Mouse (Mus musculus): ENCODE measurements around the gene Nhs.
A peak's percentile ranks its signal among the peaks of the same experiment; 100 is the strongest.

Gene Nhs

DNA sequence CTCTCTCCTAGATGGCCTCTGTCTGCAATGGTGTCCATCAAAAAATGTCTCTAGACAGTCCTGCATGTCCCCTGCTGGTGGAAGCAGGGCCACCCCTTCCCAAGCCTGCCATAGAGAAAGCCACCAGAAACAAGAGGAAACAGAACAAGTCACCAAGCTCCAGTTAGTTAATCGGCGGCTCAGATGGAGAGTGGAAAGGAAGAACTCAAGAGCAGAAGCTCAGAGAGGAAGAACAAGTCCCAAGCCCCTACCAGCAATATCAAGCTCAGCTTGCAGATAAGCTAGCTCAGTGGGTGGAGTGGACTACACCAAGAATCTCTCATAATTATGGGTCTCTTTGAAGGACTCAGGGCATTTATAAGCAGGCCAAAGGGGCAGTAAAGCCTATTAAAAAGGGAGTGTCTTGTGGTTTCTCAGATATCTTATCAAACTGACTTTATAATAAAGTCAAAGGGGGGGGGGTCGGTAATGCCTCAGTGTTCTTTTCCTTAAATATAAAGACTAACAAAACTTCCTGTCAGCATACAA lies 139.4 kb downstream of the Nhs start:
- no peak for DNase-seq (ENCODE audit: low spot score in 2 of 2)

DNA sequence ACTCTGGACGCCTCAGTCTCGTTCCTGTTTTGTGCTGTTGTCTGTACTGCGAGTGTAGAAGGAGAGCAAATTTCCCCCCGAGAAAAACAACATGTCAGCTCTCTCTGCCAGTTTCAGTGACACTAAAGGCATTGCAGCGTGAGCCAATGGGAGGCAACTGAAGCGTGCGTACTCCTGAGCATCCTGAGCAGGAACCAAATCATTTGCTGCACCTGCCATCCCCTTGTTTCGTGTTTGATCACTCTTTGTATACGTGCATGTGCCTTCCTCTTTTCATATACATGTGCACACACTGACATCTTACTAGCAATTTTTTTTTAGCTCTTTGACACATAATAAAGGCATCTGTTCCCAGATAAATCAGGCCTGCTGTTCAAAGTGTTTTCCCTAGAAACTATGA lies 142.1 kb downstream of the Nhs start:
- DNase-seq (ENCODE audit: low spot score in 2 of 2) = no peak

GRCm38 (mm10) chrX:162012570-162012969 lies 147.0 kb downstream of the Nhs start:
- no peak for DNase-seq (ENCODE audit: low spot score in 2 of 2)

DNA sequence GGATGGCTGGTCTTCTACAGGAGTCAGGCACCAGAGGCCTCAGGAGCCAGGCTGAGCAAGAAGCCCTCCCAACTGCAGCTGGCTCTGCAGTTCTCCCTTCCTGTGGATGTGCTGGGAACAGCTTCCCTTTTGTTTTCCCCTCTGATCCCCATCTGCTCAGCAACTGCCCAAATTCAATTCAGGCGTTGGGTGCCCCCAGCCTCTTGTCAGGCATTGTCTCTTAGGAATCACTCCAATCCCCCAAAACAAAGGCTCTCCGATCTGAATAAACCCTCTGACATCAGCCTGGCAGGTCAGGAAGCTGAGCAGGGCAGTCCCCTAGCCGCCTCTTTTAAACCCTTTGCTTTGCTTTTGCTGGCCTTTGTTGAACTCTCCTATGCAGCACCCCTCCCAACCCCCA lies 149.7 kb downstream of the Nhs start:
- no peak for DNase-seq (ENCODE audit: low spot score in 2 of 2)

GRCm38 (mm10) chrX:162003818-162004217 lies 155.7 kb downstream of the Nhs start:
- no peak for DNase-seq (ENCODE audit: low spot score in 2 of 2)

DNA sequence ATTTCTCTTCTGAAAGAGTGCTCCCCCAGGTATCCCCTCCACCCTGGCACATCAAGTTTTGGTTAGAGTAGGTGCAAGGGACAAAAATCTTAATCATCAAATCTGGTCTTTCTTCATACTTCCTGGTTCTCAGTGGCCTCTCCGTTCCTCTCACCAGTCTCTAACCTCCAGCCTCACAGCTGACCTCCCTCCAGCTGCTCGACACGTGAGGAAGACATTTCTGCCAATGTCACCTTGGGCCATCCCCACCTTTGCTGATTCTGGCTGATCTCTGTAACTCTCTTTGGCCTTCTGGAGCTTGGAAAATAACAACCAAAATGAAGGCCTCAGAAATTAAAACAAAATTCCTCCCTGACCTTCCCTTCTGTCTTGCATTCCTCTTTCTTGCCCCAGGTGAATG lies 160.7 kb downstream of the Nhs start:
- no peak for DNase-seq (ENCODE audit: low spot score in 2 of 2)

DNA sequence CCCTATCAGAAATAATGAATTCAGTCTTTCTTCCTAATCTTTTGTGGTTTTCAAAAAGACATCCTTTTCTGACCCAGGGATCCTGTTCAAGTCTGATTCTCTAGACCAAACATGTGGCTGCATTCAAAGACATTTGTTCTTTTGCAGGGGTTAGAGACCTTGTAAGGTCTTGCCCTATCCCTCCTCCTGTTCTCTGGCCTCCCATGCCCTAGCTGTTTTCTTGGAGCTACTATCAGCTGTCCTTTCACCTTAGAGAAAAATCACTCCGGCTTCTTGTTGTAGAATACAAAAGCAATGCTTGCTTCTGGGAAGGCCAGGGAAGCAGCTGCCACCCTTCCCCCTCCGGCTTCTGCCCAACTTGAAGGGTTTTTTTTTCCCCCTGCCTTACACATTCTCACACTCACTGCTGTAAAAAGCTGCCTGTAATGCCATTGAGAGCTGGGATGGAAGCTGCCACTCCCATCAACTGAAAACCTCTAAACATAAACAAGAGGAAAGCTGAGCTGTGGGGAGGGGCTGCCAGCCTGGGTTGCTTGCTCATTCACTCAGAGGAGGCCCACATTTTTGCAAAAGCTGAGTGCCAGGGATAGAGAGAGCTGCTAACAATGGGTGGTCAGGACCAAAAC lies 162.2 kb downstream of the Nhs start:
- no peak for DNase-seq (ENCODE audit: low spot score in 2 of 2)

DNA sequence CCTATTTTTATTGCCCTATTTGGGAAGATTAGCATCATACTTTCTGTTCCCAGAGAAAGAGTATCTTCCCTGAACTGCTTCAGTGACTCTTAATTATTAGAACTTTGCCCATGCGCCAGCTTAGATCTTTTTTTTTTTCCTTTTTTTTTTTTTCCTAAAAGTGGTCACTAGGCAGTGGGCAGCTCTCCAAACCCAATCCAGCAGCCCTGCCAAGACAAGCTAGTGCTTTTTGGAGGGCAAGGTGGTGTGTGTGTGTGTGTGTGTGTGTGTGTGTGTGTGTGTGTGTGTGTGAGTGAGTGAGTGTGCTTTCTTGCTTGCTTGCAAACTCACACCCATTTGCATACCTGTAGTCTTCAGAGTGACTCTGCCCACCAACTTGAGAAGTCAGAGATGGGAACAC lies 169.4 kb downstream of the Nhs start:
- no peak for DNase-seq (ENCODE audit: low spot score in 2 of 2)

DNA sequence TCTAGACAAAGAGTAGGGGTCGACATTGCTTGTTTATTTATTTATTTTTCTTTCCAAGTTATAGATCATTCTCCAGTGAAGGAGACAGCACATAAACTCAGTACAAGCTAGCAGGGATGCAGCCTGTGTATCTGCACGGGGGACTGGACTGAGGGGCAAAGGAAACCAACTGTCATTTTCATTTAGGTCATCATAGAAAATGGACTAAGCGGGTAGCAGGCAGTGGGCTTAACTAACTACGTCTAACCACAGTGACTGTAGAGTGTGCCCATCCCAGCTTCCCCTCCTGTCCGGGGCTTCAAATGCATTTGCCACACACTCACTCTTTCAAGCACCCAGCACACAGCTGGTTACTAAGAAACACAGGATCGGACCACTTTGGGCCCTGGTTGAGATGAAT lies 174.6 kb downstream of the Nhs start:
- no peak for DNase-seq (ENCODE audit: low spot score in 2 of 2)

DNA sequence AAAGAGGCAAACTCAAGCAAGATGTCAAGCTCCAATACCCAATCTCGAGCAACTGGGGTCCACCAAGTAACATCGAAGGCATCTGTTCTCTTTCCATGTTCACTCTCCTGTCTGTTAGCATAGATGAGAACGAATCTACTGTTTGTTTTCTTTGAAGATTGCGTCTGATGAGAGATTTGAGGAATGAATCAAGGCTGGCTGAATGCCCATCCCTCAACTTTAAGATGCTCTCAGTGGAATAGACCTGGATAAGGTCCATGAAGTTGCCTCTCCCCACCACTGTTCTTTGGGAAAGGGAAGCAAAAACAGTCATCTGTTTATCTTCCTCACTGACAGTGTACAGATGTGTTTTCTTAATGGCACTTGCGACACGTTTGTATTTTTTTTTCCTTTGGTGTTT lies 178.1 kb downstream of the Nhs start:
- DNase-seq (ENCODE audit: low spot score in 2 of 2) = no peak

DNA sequence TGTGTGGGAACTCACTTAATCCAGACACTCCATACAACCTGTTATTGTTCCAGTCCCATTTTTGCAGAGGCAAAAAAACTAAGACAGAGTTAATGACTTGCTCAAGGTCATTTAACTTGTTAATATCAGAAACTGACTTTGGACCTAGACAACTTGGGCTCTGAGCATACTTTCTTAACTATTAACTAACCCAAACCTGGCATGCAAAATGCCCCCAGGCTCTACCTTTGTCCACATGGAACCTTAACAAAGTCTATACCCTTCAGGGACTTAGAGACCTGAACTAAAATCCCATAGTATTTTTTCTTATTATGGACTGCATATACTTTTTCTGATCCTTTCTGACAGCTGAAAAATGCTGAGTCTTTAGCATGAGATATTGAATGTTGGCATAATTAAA lies 179.6 kb downstream of the Nhs start:
- no peak for DNase-seq (ENCODE audit: low spot score in 2 of 2)

- DNase-seq (ENCODE audit: low spot score in 2 of 2) = no peak
These were observed 182.2 kb downstream of the Nhs start for GRCm38 (mm10) chrX:161977236-161977841.

GRCm38 (mm10) chrX:161976376-161976775 lies 183.2 kb downstream of the Nhs start:
- DNase-seq (ENCODE audit: low spot score in 2 of 2) = no peak

DNA sequence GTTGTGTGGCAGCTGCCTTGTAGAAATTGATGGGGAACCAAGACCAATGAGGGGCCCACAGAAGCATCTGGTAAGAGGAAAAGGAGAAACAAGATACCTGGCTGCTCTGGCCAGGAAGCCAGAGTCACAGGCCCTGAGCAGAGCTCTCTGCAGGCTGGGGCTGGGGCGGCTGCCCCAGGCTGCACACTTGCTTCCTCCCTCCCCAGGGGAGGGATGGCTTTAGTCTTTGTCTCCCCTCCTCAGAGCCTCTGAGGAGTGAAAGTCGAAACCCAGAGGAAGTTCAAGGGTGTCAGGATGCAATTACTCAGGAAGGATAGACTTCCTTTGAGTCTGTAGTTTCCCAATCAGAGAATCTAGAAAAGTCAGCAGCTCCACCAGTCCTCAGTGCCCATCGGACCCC lies 186.0 kb downstream of the Nhs start:
- DNase-seq (ENCODE audit: low spot score in 2 of 2) = no peak

- DNase-seq (ENCODE audit: low spot score in 2 of 2) = no peak
These were observed 186.8 kb downstream of the Nhs start for GRCm38 (mm10) chrX:161972723-161973122.

DNA sequence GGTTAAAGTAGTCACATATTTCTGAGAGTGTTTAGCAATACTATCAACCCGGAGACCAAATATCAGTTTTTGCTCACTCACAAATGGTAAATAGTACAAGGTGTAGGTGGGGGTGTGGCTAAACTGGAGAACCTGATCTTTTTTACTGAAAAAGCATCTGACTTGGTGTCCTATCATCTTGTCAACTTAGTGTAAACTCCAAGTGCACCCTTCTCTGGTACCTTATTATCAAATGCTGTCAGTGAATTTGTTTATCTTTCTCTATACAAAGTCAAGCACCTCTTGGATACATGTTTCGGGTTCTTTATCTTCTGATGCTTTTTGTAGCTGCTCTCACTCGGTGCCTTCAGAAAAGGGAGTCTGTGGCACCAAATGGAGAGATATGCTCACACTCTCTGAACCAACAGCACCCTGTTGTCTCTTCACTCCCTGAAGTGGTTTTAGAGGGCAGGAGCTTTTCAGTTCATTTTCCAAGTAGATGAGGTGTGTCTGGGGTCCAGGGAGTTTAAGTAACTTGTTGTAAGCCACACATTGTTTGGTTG lies 187.5 kb downstream of the Nhs start:
- no peak for DNase-seq (ENCODE audit: low spot score in 2 of 2)

GRCm38 (mm10) chrX:161971131-161971530 lies 188.4 kb downstream of the Nhs start:
- DNase-seq (ENCODE audit: low spot score in 2 of 2) = no peak

DNA sequence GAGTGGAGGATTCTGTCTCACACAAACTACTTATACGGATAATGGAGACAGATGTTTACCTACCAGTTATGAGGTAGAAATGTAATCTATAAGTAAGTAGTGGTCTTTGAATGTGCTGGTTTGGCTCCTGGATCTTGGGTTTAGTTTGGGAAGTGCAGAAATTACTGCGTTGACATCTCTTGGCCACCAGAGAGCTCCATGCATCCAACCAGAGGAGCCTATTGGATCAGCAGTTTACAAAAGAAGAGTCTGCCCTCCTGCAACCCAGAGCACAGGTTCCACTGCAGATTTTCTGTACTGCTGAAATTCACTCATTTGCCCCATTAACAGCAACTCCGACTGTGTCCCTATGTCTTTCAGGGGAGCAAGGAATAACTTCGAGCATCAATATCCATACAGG lies 191.8 kb downstream of the Nhs start:
- no peak for DNase-seq (ENCODE audit: low spot score in 2 of 2)

DNA sequence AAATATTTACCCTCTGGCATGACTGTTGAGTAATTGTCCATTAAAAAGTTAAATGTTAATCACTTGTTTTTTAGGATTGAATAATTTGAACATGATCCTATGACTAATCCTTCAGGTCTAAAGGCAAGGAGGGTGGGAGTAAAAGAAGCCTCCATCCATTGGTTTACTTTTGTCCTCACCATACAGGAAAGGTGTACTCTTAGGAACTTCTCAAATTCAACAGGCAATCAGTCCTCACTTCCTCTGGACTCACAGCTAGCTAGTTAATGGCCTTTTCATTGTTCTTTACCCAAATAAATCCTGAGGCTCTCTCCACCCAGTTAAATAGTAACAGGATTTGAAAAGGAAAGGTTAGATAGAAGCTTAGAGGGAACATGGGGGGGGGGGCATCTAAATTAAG lies 196.2 kb downstream of the Nhs start:
- no peak for DNase-seq (ENCODE audit: low spot score in 2 of 2)

DNA sequence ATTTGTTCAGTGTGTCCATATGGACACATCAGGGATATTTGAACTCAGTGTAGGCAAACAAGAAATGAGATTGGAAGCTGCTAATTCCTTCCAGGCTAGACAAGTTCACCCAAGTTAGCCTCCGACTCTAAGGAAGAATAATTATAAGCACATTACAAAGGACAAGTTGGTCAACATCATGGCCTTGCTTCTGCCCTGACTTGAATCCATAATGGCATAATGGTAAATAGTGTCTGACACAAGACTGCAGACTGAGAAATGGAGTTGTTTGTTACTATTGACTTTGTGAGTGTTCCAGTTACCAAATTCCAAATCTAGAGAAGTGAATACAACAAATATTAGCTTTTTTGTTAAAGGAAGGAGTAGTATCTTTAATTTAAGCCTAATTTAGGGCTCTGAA lies 196.7 kb downstream of the Nhs start:
- no peak for DNase-seq (ENCODE audit: low spot score in 2 of 2)

DNA sequence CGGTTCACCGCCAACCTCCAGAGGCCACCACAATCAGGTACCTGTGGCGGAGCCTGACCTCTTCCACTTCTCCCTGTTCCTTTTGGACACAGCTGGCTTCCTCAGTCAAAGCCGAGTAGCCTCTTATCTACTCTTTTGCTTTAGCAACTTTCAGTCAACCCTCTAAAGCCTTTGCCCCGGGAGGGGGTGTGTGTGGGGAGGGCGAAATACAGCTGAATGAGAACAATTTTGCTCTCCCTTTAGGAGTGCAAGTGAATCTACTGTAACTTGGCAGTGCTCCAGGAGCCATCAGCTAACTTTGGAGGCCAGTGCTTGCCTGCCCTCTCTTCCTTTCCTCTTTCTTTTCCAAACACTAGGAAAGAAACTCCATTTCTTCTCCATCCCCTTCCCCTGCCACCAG lies 197.8 kb downstream of the Nhs start:
- DNase-seq (ENCODE audit: low spot score in 2 of 2) = no peak

DNA sequence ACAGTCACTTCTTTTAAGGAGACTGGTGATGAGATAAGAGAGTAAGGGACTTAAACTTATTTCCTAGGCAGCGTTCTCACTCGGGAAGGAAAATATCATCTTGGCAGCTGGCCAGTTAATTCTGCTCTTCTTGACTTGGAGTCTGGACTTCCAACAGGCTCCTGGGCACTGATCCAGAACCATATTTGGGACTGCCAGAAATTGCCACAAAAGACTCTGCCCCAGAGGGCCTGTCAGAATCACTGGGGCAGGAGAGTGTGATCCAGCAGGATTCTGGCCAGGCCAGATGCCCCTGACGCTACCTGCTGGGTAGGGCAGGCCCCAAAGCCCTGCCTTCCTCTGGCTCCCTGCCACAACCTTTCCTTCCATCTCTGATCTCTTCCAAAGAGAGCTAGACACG lies 198.4 kb downstream of the Nhs start:
- DNase-seq (ENCODE audit: low spot score in 2 of 2) = peak; percentile 17 to 62

- DNase-seq (ENCODE audit: low spot score in 2 of 2) = no peak
These were observed 207.2 kb downstream of the Nhs start for GRCm38 (mm10) chrX:161952356-161952755.
